Mouse (Mus musculus) fat pad, adult 2 months (tissue): ENCODE measurements around the gene Ppig.
"Not testable (repeated sequence)": the region's sequence is repeated elsewhere in the genome, so short reads cannot be mapped to it uniquely, and the experiment has no call there.

Experiments used
- DNase-seq: peaks from one replicate; pipeline ENCODE4 v3.0.0-alpha.2; 2011; ENCODE audit warnings: low read depth, low spot score; ENCODE audit errors: extremely low read depth

The Ppig gene

GRCm38 (mm10) chr2:69722273-69722649 is at the start of gene Ppig:
Gene Ppig, plus strand, starts transcription at chr2:69722545.
- DNase-seq, result no peak

- no peak for DNase-seq
Observed at GRCm38 (mm10) chr2:69673723-69674122, 48.6 kb upstream of the Ppig start.

- DNase-seq, result no peak
Observed at GRCm38 (mm10) chr2:69675266-69675665, 47.1 kb upstream of the Ppig start.

- no peak for DNase-seq
Observed at GRCm38 (mm10) chr2:69676713-69677112, 45.6 kb upstream of the Ppig start.

GRCm38 (mm10) chr2:69677215-69677614 is 45.1 kb upstream of the Ppig start:
- not testable (repeated sequence) for DNase-seq

GRCm38 (mm10) chr2:69679990-69680389 is 42.4 kb upstream of the Ppig start:
- no peak for DNase-seq

- DNase-seq, result no peak
Observed at GRCm38 (mm10) chr2:69681931-69682330, 40.4 kb upstream of the Ppig start.

- no peak for DNase-seq
Observed at GRCm38 (mm10) chr2:69683036-69683805, 39.1 kb upstream of the Ppig start.

GRCm38 (mm10) chr2:69684488-69684887 is 37.9 kb upstream of the Ppig start:
- no peak for DNase-seq

- no peak for DNase-seq
Observed at GRCm38 (mm10) chr2:69690214-69690613, 32.1 kb upstream of the Ppig start.

- DNase-seq, result no peak
Observed at GRCm38 (mm10) chr2:69690843-69691242, 31.5 kb upstream of the Ppig start.

- no peak for DNase-seq
Observed at GRCm38 (mm10) chr2:69693501-69693900, 28.8 kb upstream of the Ppig start.

GRCm38 (mm10) chr2:69700446-69700845 is 21.9 kb upstream of the Ppig start:
- DNase-seq, result no peak

GRCm38 (mm10) chr2:69712171-69712570 is 10.2 kb upstream of the Ppig start:
- DNase-seq, result no peak

GRCm38 (mm10) chr2:69712981-69713625 is 9.2 kb upstream of the Ppig start, which contains the start of gene Fastkd1:
Gene Fastkd1, minus strand, starts transcription at chr2:69713516.
- no peak for DNase-seq

- no peak for DNase-seq
Observed at GRCm38 (mm10) chr2:69713626-69714014, 8.7 kb upstream of the Ppig start.

GRCm38 (mm10) chr2:69714126-69714525 is 8.2 kb upstream of the Ppig start:
- DNase-seq, result no peak

GRCm38 (mm10) chr2:69716483-69716882 is 5.9 kb upstream of the Ppig start:
- no peak for DNase-seq

GRCm38 (mm10) chr2:69719121-69719520 is 3.2 kb upstream of the Ppig start:
- DNase-seq, result no peak

- DNase-seq, result no peak
Observed at GRCm38 (mm10) chr2:69722650-69723518, 539 bp downstream of the Ppig start.

GRCm38 (mm10) chr2:69723519-69723825 is 1.1 kb downstream of the Ppig start:
- DNase-seq, result no peak

GRCm38 (mm10) chr2:69745091-69745490 is 22.7 kb downstream of the Ppig start:
- no peak for DNase-seq
